28 mouse cellular contexts compared by ENCODE assay signal in the genomic region with DNA sequence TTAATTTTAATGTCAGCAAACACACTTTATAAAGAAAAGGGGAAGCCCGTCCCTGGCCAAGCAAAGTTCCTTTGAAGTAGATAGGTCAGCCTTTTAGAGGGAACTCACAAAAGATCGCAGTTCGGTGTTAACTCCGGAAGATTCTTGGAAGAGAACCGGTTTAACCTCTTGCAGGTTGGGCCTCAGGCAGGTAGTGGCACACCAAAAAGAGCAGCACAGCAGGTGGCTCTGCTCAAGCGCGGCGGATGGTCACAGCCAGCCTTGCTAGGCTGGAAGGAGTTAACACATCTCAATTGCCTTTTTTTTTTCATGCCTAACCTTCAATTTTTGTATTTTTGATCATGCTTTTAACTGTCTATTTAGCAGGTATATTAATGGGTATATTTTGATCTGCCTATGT.
A peak's percentile ranks its signal among the peaks of the same experiment; 100 is the strongest.
DNase-seq lines count a peak whose midpoint lies in the region; ATAC-seq and TF ChIP-seq lines count a peak whose summit lies in the region.
"Had no signal": no experiment of that assay in that cellular context is flagged by ENCODE, and none has a peak within 500 bp of the region (broad histone marks: within the 10 kb centered on the region; RNA-seq: fewer than 3 reads in every experiment).

No protein-coding gene starts in this region.

- no peak for ATAC-seq in heart, embryonic 12.5 days (ENCODE audit: insufficient number of reproducible peaks, low FRiP score)
- ATAC-seq: forebrain, embryonic 16.5 days; hindbrain, embryonic 16.5 days; intestine, embryonic 15.5 days had no signal

- H3K27ac ChIP-seq in heart, embryonic 12.5 days (ENCODE audit: poor library complexity, severe bottlenecking) = no peak overlapping the region
- H3K27ac ChIP-seq in ES-Bruce4 (ENCODE audit: insufficient read depth, low read length) = peak overlapping the region; percentile 95
- H3K27ac ChIP-seq: embryonic facial prominence, embryonic 13.5 days; heart, adult 2 months; intestine, embryonic 15.5 days; limb, embryonic 12.5 days; liver, embryonic 15.5 days; neural tube, embryonic 12.5 days; stomach, postnatal 0 days had no signal

- no peak for TF ChIP-seq CTCF in ES-Bruce4 (IDR thresholded peaks at IDR 0.05; ENCODE audit: low read depth, low read length)

- H3K9me3 ChIP-seq in heart, embryonic 12.5 days (replicated peaks) = no peaks in the 10 kb centered on the region
- H3K9me3 ChIP-seq in ES-Bruce4 (replicated peaks; ENCODE audit: control insufficient read depth, insufficient read depth, low read length, poor library complexity, severe bottlenecking) = peaks cover 2% of the 10 kb centered on the region
- H3K9me3 ChIP-seq: embryonic facial prominence, embryonic 13.5 days; intestine, embryonic 15.5 days; limb, embryonic 12.5 days; liver, embryonic 15.5 days; neural tube, embryonic 12.5 days had no signal

- no peak overlapping the region for H3K9ac ChIP-seq in heart, embryonic 12.5 days
- no peak overlapping the region for H3K9ac ChIP-seq in ES-Bruce4 (ENCODE audit: low read depth, poor library complexity, severe bottlenecking)
- H3K9ac ChIP-seq: embryonic facial prominence, embryonic 13.5 days; intestine, embryonic 15.5 days; limb, embryonic 12.5 days; liver, embryonic 15.5 days; lung, embryonic 14.5 days; neural tube, embryonic 12.5 days had no signal

- intact Hi-C loops in heart, postnatal 10 days (cut with DNase I) = no loop called here

- H3K4me2 ChIP-seq in heart, embryonic 12.5 days = peak overlapping the region; percentile 23; the same call in 1 of the 2 replicates
- H3K4me2 ChIP-seq: embryonic facial prominence, embryonic 13.5 days; intestine, embryonic 15.5 days; limb, embryonic 12.5 days; liver, embryonic 15.5 days; lung, embryonic 14.5 days; neural tube, embryonic 12.5 days had no signal

- H3K27me3 ChIP-seq in heart, embryonic 12.5 days (replicated peaks) = no peaks in the 10 kb centered on the region
- H3K27me3 ChIP-seq in ES-Bruce4 (ENCODE audit: control insufficient read depth, insufficient read depth, low read length, poor library complexity, severe bottlenecking) = no peaks in the 10 kb centered on the region
- no peaks in the 10 kb centered on the region for H3K27me3 ChIP-seq in splenic B cell, adult 2 months (ENCODE audit: control insufficient read depth, insufficient read depth, low read length, poor library complexity, severe bottlenecking)
- H3K27me3 ChIP-seq: embryonic facial prominence, embryonic 13.5 days; intestine, embryonic 15.5 days; limb, embryonic 12.5 days; liver, embryonic 15.5 days; neural tube, embryonic 12.5 days had no signal

- no peaks in the 10 kb centered on the region for H3K36me3 ChIP-seq in heart, embryonic 12.5 days
- H3K36me3 ChIP-seq in ES-Bruce4 (ENCODE audit: control insufficient read depth, insufficient read depth, low read length, poor library complexity, severe bottlenecking) = no peaks in the 10 kb centered on the region
- H3K36me3 ChIP-seq in splenic B cell, adult 2 months (ENCODE audit: control insufficient read depth, insufficient read depth, low read length, poor library complexity, severe bottlenecking) = no peaks in the 10 kb centered on the region
- H3K36me3 ChIP-seq: embryonic facial prominence, embryonic 13.5 days; intestine, embryonic 15.5 days; limb, embryonic 12.5 days; liver, embryonic 15.5 days; neural tube, embryonic 12.5 days had no signal

- H3K4me1 ChIP-seq in heart, embryonic 12.5 days (replicated peaks) = no peaks in the 10 kb centered on the region
- no peaks in the 10 kb centered on the region for H3K4me1 ChIP-seq in ES-Bruce4 (ENCODE audit: control insufficient read depth, insufficient read depth, low read length)
- H3K4me1 ChIP-seq: embryonic facial prominence, embryonic 13.5 days; intestine, embryonic 15.5 days; limb, embryonic 12.5 days; liver, embryonic 15.5 days; neural tube, embryonic 12.5 days had no signal

- TF ChIP-seq EP300 in ES-Bruce4 (IDR thresholded peaks at IDR 0.05; ENCODE audit: insufficient read depth, low read depth, low read length) = peak; percentile 88

- WGBS in heart, embryonic 12.5 days = 20% methylated on average over 8 of the region's 8 CpGs

- no peak for DNase-seq in heart, postnatal 10 days
- DNase-seq in A20 (ENCODE audit: low read depth, low spot score) = peak; percentile 64
- DNase-seq in splenic B cell, adult 2 months (ENCODE audit: low read depth, low spot score) = peak; percentile 6
- DNase-seq in kidney, postnatal 4 days = no peak
- DNase-seq in kidney, adult 18-20 months = no peak
- DNase-seq: adrenal gland, adult 8-10 months; cerebellum, adult 8-10 months; cerebellum, postnatal 25 days; heart, adult 2 months; kidney, postnatal 14 days; lung, embryonic 14.5 days; lung, postnatal 14 days; right cerebral cortex, adult 18-20 months; spleen, adult 18-20 months; thymus, adult 18-20 months; thymus, postnatal 25 days had no signal

- no peak overlapping the region for H3K4me3 ChIP-seq in heart, embryonic 12.5 days
- no peak overlapping the region for H3K4me3 ChIP-seq in ES-Bruce4 (ENCODE audit: low read depth, low read length)
- H3K4me3 ChIP-seq: embryonic facial prominence, embryonic 13.5 days; erythroblast, embryonic 14.5 days; heart, adult 2 months; intestine, embryonic 15.5 days; limb, embryonic 12.5 days; liver, embryonic 15.5 days; myocyte; neural tube, embryonic 12.5 days had no signal

- TF ChIP-seq POLR2A in ES-Bruce4 (IDR thresholded peaks at IDR 0.05; ENCODE audit: insufficient read depth, low read length) = no peak

Comparison
In these comparisons a context has a peak if more than half of its experiments do, and no peak if none do; other contexts are left out.
1. DNase-seq: peak in A20 (single experiment) and splenic B cell, adult 2 months (single experiment); none in heart, postnatal 10 days (0 of 2), kidney, postnatal 4 days (0 of 2) and kidney, adult 18-20 months (single experiment).